Mouse (Mus musculus): ENCODE measurements around the gene Glrx2.

DNA sequence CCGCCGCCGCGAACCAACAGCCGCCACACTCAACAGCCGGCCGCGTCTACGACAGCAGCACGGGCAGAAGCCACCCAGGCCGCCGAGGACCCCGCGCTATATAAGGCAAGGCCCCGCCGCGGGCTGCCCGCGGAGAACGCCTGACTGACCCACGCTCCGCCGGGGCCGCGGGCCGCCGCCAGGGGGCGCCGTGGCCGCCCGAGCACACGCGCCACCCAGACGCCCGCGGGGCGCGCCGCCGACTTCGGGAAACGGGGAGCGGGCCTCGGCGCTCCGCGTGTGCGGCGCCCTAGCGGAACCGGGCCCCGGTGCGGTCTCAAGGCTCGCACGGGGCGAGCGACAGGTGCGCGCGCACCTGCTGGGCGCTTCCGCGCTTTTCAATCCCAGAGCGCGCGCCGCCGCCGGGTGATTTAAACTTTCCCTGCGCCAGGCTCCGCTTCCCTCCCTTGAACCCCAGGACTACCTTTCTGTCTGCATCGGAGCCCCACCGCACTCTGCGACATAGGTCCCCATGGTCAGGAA lies 13.3 kb upstream of the Glrx2 start, which contains the start of gene Cdc73:
- TF ChIP-seq CTCF (IDR thresholded peaks at IDR 0.05; ENCODE audit: low read depth, low read length) (no peak), POLR2A (IDR thresholded peaks at IDR 0.05; ENCODE audit: borderline replicate concordance, low read depth, low read length) (no peak)

All from bone marrow macrophage, adult 2 months (primary cell).